Mouse (Mus musculus) adrenal gland, postnatal 36 days (tissue): ENCODE results near the gene Pdpk1. TPM values are rescaled to one million over a fixed set of nuclear protein-coding genes. Genes with fewer than 3 reads are reported as not detected.
"Not testable (repeated sequence)": the region's sequence is repeated elsewhere in the genome, so short reads cannot be mapped to it uniquely, and the experiment has no call there.

ENCODE experiments used
- DNase-seq, 2 experiments: peaks; one replicate each; pipeline ENCODE4 v3.0.0; 2021; ENCODE audit warnings: mixed read lengths in 1 of 2
- total RNA-seq, 2 experiments: library from RNA; stranded (reverse); gene quantifications; 2 replicates each; pipeline ENCODE4 v1.2.3; 2021

Gene Pdpk1
- total RNA-seq, 2 experiments from 2014 or later, result 55.5 to 59.7 TPM

- DNase-seq, result no peak
Measured at GRCm38 (mm10) chr17:24126801-24127200, 23.9 kb downstream of the Pdpk1 start.

GRCm38 (mm10) chr17:24119446-24119845, 31.3 kb downstream of the Pdpk1 start:
- DNase-seq, result peak in 1 of 2 experiments; percentile 12

GRCm38 (mm10) chr17:24113031-24113430, 37.7 kb downstream of the Pdpk1 start:
- no peak for DNase-seq

- no peak for DNase-seq
Measured at GRCm38 (mm10) chr17:24111256-24111655, 39.5 kb downstream of the Pdpk1 start.

- DNase-seq, result no peak
Measured at GRCm38 (mm10) chr17:24108896-24109295, 41.8 kb downstream of the Pdpk1 start.

- DNase-seq, result no peak
Measured at GRCm38 (mm10) chr17:24105111-24105510, 45.6 kb downstream of the Pdpk1 start.

- DNase-seq, result no peak
Measured at GRCm38 (mm10) chr17:24098354-24098753, 52.4 kb downstream of the Pdpk1 start.

GRCm38 (mm10) chr17:24090575-24090974, 60.1 kb downstream of the Pdpk1 start:
- DNase-seq, result no peak

GRCm38 (mm10) chr17:24086399-24086798, 64.3 kb downstream of the Pdpk1 start:
- not testable (repeated sequence) for DNase-seq

GRCm38 (mm10) chr17:24084593-24084992, 66.1 kb downstream of the Pdpk1 start:
- DNase-seq, result no peak

- no peak for DNase-seq
Measured at GRCm38 (mm10) chr17:24077101-24077500, 73.6 kb downstream of the Pdpk1 start.

- DNase-seq, result peak; percentile 94
Measured at GRCm38 (mm10) chr17:24072919-24073696, 77.6 kb downstream of the Pdpk1 start, which contains the start of gene Kctd5. Gene Kctd5 (minus strand): TSS chr17:24073485.

- no peak for DNase-seq
Measured at GRCm38 (mm10) chr17:24069531-24069930, 81.2 kb downstream of the Pdpk1 start.

- no peak for DNase-seq
Measured at GRCm38 (mm10) chr17:24068271-24068670, 82.5 kb downstream of the Pdpk1 start.

- no peak for DNase-seq
Measured at GRCm38 (mm10) chr17:24062459-24063155, 88.1 kb downstream of the Pdpk1 start.

GRCm38 (mm10) chr17:24057730-24058245, 92.9 kb downstream of the Pdpk1 start:
- no peak for DNase-seq

- DNase-seq, result no peak
Measured at GRCm38 (mm10) chr17:24056636-24057625, 93.8 kb downstream of the Pdpk1 start.

- no peak for DNase-seq
Measured at GRCm38 (mm10) chr17:24049008-24049407, 101.7 kb downstream of the Pdpk1 start.

- DNase-seq, result no peak
Measured at GRCm38 (mm10) chr17:24048053-24048452, 102.7 kb downstream of the Pdpk1 start.

- no peak for DNase-seq
Measured at GRCm38 (mm10) chr17:24046026-24046425, 104.7 kb downstream of the Pdpk1 start.

- DNase-seq, result peak; percentile 45 to 64
Measured at GRCm38 (mm10) chr17:24045608-24046007, 105.1 kb downstream of the Pdpk1 start.

GRCm38 (mm10) chr17:24044482-24044881, 106.2 kb downstream of the Pdpk1 start:
- no peak for DNase-seq
